Mouse (Mus musculus) R1 (cell line): ENCODE data around the gene Use1.

Experiments
- DNase-seq: peaks from one replicate; pipeline ENCODE4 v3.0.0-alpha.2; 2018; ENCODE audit warnings: low read depth, low spot score

Use1 gene

GRCm38 (mm10) chr8:71376423-71377030 is 9.9 kb downstream of the Use1 start:
- no peak for DNase-seq

- no peak for DNase-seq
Measured at GRCm38 (mm10) chr8:71379008-71379407, 12.4 kb downstream of the Use1 start.

- DNase-seq = no peak
Measured at GRCm38 (mm10) chr8:71379512-71380075, 12.9 kb downstream of the Use1 start.

- no peak for DNase-seq
Measured at GRCm38 (mm10) chr8:71380178-71381171, 13.8 kb downstream of the Use1 start.

- peak; percentile 71 for DNase-seq
Measured at GRCm38 (mm10) chr8:71381421-71381970, 14.8 kb downstream of the Use1 start, which contains the start of gene Nr2f6. Gene Nr2f6 (minus strand): TSS chr8:71381960.

GRCm38 (mm10) chr8:71381971-71382961 is 15.6 kb downstream of the Use1 start:
- peak; percentile 83 for DNase-seq

GRCm38 (mm10) chr8:71383396-71383795 is 16.7 kb downstream of the Use1 start:
- DNase-seq = no peak

- no peak for DNase-seq
Measured at GRCm38 (mm10) chr8:71383860-71384259, 17.2 kb downstream of the Use1 start.

GRCm38 (mm10) chr8:71385212-71385835 is 18.7 kb downstream of the Use1 start:
- DNase-seq = peak; percentile 95

GRCm38 (mm10) chr8:71388267-71388666 is 21.6 kb downstream of the Use1 start:
- no peak for DNase-seq

- no peak for DNase-seq
Measured at GRCm38 (mm10) chr8:71391696-71392095, 25.0 kb downstream of the Use1 start.

- DNase-seq = no peak
Measured at GRCm38 (mm10) chr8:71392391-71392790, 25.7 kb downstream of the Use1 start.

GRCm38 (mm10) chr8:71392871-71393270 is 26.2 kb downstream of the Use1 start:
- DNase-seq = peak; percentile 84

GRCm38 (mm10) chr8:71394481-71394880 is 27.8 kb downstream of the Use1 start:
- DNase-seq = no peak

- DNase-seq = no peak
Measured at GRCm38 (mm10) chr8:71395071-71395470, 28.4 kb downstream of the Use1 start.

- no peak for DNase-seq
Measured at GRCm38 (mm10) chr8:71395629-71396028, 29.0 kb downstream of the Use1 start, which contains the start of gene Ushbp1. Gene Ushbp1 (minus strand): TSS chr8:71395802.

- peak; percentile 97 for DNase-seq
Measured at GRCm38 (mm10) chr8:71396639-71397305, 30.1 kb downstream of the Use1 start, which contains the start of gene Babam1. Gene Babam1 (plus strand): TSS chr8:71396861.

- DNase-seq = no peak
Measured at GRCm38 (mm10) chr8:71397701-71398100, 31.1 kb downstream of the Use1 start.

- DNase-seq = no peak
Measured at GRCm38 (mm10) chr8:71400826-71401225, 34.2 kb downstream of the Use1 start.

- DNase-seq = no peak
Measured at GRCm38 (mm10) chr8:71401454-71401853, 34.8 kb downstream of the Use1 start.
